Mouse (Mus musculus) embryonic fibroblast, embryonic 13.5 days (primary cell): ENCODE data around the gene Nedd1.

Experiments
- CTCF ChIP-seq: IDR thresholded peaks from 2 replicates; pipeline ENCODE4 v1.5.1; 2011; ENCODE audit warnings: mild to moderate bottlenecking, control low read depth, low read length, moderate library complexity, borderline replicate concordance; ENCODE audit not compliant: insufficient read depth
- POLR2A ChIP-seq: IDR thresholded peaks from 2 replicates; pipeline ENCODE4 v1.6.1; 2011; ENCODE audit warnings: low read depth, mild to moderate bottlenecking, control low read depth, low read length, moderate library complexity

DNA sequence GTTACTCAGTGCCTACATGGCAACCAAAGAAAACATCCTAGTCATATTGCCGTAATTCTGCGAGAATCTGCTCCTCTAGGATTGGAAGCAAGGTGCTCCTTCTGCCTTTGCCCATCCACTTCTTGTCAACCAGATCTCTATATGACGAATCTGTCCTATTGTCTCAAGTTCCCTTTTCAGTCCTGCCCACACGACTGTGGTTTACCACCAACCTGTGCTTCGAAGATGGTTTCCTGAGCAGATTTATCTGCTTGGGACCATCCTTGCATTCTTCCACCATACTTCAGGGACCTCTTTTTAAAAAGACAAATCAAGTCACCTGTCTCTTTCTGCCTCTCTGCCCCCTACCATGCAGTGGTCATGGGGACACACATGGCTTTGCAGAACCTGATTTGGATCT, 56.9 kb downstream of the Nedd1 start:
- TF ChIP-seq CTCF: no peak
- no peak for TF ChIP-seq POLR2A
